In genomic region chr9:121298065-121298398, GRCm38 (mm10) we compare ENCODE assay signal across 8 mouse cellular contexts. TPM values are rescaled to one million over a fixed set of nuclear protein-coding genes. Genes with fewer than 3 reads are reported as not detected.
DNase-seq lines count a peak whose midpoint lies in the region; ATAC-seq and TF ChIP-seq lines count a peak whose summit lies in the region.

No protein-coding gene starts in this region.

- peak overlapping the region; percentile 42 for H3K27ac ChIP-seq in lung, embryonic 14.5 days (ENCODE audit: low read depth)
- H3K27ac ChIP-seq in embryonic facial prominence, embryonic 15.5 days (replicated peaks) = peak overlapping the region; percentile 55; the same call in 1 of the 2 replicates
- peak overlapping the region; percentile 77 for H3K27ac ChIP-seq in kidney, postnatal 0 days
- H3K27ac ChIP-seq in midbrain, embryonic 15.5 days = peak overlapping the region; percentile 75; the same call in 1 of the 2 replicates

- peak overlapping the region; percentile 93 for H3K4me2 ChIP-seq in lung, embryonic 14.5 days
- peak overlapping the region; percentile 97 for H3K4me2 ChIP-seq in embryonic facial prominence, embryonic 15.5 days (replicated peaks)
- peak overlapping the region; percentile 88 for H3K4me2 ChIP-seq in kidney, postnatal 0 days (ENCODE audit: low read length)
- peak overlapping the region; percentile 95 for H3K4me2 ChIP-seq in midbrain, embryonic 15.5 days

- TF ChIP-seq CTCF in lung, embryonic 14.5 days (IDR thresholded peaks at IDR 0.05; ENCODE audit: low read depth) = no peak
- no peak for TF ChIP-seq CTCF in kidney, postnatal 0 days (IDR thresholded peaks at IDR 0.05; ENCODE audit: low read depth)

- H3K27me3 ChIP-seq in lung, embryonic 14.5 days (ENCODE audit: insufficient read depth, low read length) = no peaks in the 10 kb centered on the region
- 0 out of 2 replicates have a peak, but pooled peaks cover 4% of the 10 kb centered on the region for H3K27me3 ChIP-seq in embryonic facial prominence, embryonic 15.5 days
- no peaks in the 10 kb centered on the region for H3K27me3 ChIP-seq in kidney, postnatal 0 days (ENCODE audit: insufficient read depth, low read length)
- H3K27me3 ChIP-seq in midbrain, embryonic 15.5 days (replicated peaks) = no peaks in the 10 kb centered on the region

- peak overlapping the region; percentile 83 for H3K4me3 ChIP-seq in lung, embryonic 14.5 days (ENCODE audit: low read depth, low read length)
- H3K4me3 ChIP-seq in embryonic facial prominence, embryonic 15.5 days (replicated peaks) = peak overlapping the region; percentile 86
- H3K4me3 ChIP-seq in kidney, postnatal 0 days (replicated peaks; ENCODE audit: low read depth, low read length) = peak overlapping the region; percentile 83
- H3K4me3 ChIP-seq in midbrain, embryonic 15.5 days = peak overlapping the region; percentile 88

- 2% methylated on average over 7 of the region's 7 CpGs for WGBS in lung, embryonic 14.5 days
- 3% methylated on average over 7 of the region's 7 CpGs for WGBS in embryonic facial prominence, embryonic 15.5 days
- 0% methylated on average over 7 of the region's 7 CpGs for WGBS in kidney, postnatal 0 days
- 2% methylated on average over 7 of the region's 7 CpGs for WGBS in midbrain, embryonic 15.5 days

- no peaks in the 10 kb centered on the region for H3K36me3 ChIP-seq in lung, embryonic 14.5 days (ENCODE audit: insufficient read depth)
- H3K36me3 ChIP-seq in embryonic facial prominence, embryonic 15.5 days = no peaks in the 10 kb centered on the region
- no peaks in the 10 kb centered on the region for H3K36me3 ChIP-seq in kidney, postnatal 0 days (ENCODE audit: insufficient read depth, low read length)
- no peaks in the 10 kb centered on the region for H3K36me3 ChIP-seq in midbrain, embryonic 15.5 days (replicated peaks)

- peaks cover 16% of the 10 kb centered on the region for H3K4me1 ChIP-seq in lung, embryonic 14.5 days (ENCODE audit: insufficient read depth)
- H3K4me1 ChIP-seq in embryonic facial prominence, embryonic 15.5 days = peaks cover 42% of the 10 kb centered on the region
- peaks cover 25% of the 10 kb centered on the region for H3K4me1 ChIP-seq in kidney, postnatal 0 days (replicated peaks; ENCODE audit: insufficient read depth, low read length)
- peaks cover 40% of the 10 kb centered on the region for H3K4me1 ChIP-seq in midbrain, embryonic 15.5 days

- ATAC-seq in lung, embryonic 14.5 days (ENCODE audit: insufficient read depth) = no peak
- no peak for ATAC-seq in embryonic facial prominence, embryonic 15.5 days (ENCODE audit: insufficient number of reproducible peaks, low FRiP score, low TSS enrichment, low read depth)
- ATAC-seq in kidney, postnatal 0 days (replicated peaks; ENCODE audit: low FRiP score, low read depth) = no peak
- ATAC-seq in midbrain, embryonic 15.5 days (replicated peaks) = no peak
- no peak for ATAC-seq in activated CD4-positive, CD25-positive, alpha-beta regulatory T cell, adult 4 months

- peak overlapping the region; percentile 89 for H3K9ac ChIP-seq in lung, embryonic 14.5 days
- H3K9ac ChIP-seq in embryonic facial prominence, embryonic 15.5 days = peak overlapping the region; percentile 85
- peak overlapping the region; percentile 97 for H3K9ac ChIP-seq in kidney, postnatal 0 days (ENCODE audit: low read depth, low read length)
- peak overlapping the region; percentile 85 for H3K9ac ChIP-seq in midbrain, embryonic 15.5 days

- DNase-seq in lung, embryonic 14.5 days = peak; percentile 48
- DNase-seq in lung, adult 18-20 months = no peak
- DNase-seq in kidney, postnatal 0 days (ENCODE audit: low spot score) = peak; percentile 63
- no peak for DNase-seq in cerebellum, postnatal 10 days
- DNase-seq in urinary bladder, adult 2 months (ENCODE audit: low spot score) = no peak

- no peaks in the 10 kb centered on the region for H3K9me3 ChIP-seq in lung, embryonic 14.5 days (ENCODE audit: low read depth, low read length)
- H3K9me3 ChIP-seq in embryonic facial prominence, embryonic 15.5 days (replicated peaks) = no peaks in the 10 kb centered on the region
- no peaks in the 10 kb centered on the region for H3K9me3 ChIP-seq in kidney, postnatal 0 days (replicated peaks; ENCODE audit: low read length)
- H3K9me3 ChIP-seq in midbrain, embryonic 15.5 days = no peaks in the 10 kb centered on the region

RNA-seq across cellular contexts. Expression of gene Trak1, which starts 0.7 kb away (rescaled TPM):
- polyA plus RNA-seq in lung, embryonic 14.5 days (2014; fragmentation: Nextera tagmentation; extraction: Ambion mirVana) = 20.8 and 20.9 TPM in 2 replicates
- 28.4 and 28.9 TPM in 2 replicates for polyA plus RNA-seq in embryonic facial prominence, embryonic 15.5 days (2015; fragmentation: Nextera tagmentation; extraction: Ambion mirVana)
- polyA plus RNA-seq in kidney, postnatal 0 days (2015; fragmentation: Nextera tagmentation; extraction: Ambion mirVana) = 11.6 and 13.0 TPM in 2 replicates
- 60.7 and 61.2 TPM in 2 replicates for polyA plus RNA-seq in midbrain, embryonic 15.5 days (2015; fragmentation: Nextera tagmentation; extraction: Ambion mirVana)
- 35.9 and 51.4 TPM in 2 replicates for polyA plus RNA-seq in urinary bladder, adult 2 months (2012; rRNA removed)
- polyA plus RNA-seq in activated CD4-positive, CD25-positive, alpha-beta regulatory T cell, adult 4 months (2017; shearing (Covaris generic)) = 10 to 100 TPM in 1 of 2 experiments, 1 to 10 TPM in 1; 9.4 to 11.2 TPM

RNA-seq across cellular contexts. Expression of gene Ulk4, which starts 21.0 kb away (rescaled TPM):
- 123 and 125 TPM in 2 replicates for polyA plus RNA-seq in lung, embryonic 14.5 days (2014; fragmentation: Nextera tagmentation; extraction: Ambion mirVana)
- 143 and 159 TPM in 2 replicates for polyA plus RNA-seq in embryonic facial prominence, embryonic 15.5 days (2015; fragmentation: Nextera tagmentation; extraction: Ambion mirVana)
- polyA plus RNA-seq in kidney, postnatal 0 days (2015; fragmentation: Nextera tagmentation; extraction: Ambion mirVana) = 135 and 136 TPM in 2 replicates
- polyA plus RNA-seq in midbrain, embryonic 15.5 days (2015; fragmentation: Nextera tagmentation; extraction: Ambion mirVana) = 84.7 and 92.9 TPM in 2 replicates
- 2.4 and 2.9 TPM in 2 replicates for polyA plus RNA-seq in urinary bladder, adult 2 months (2012; rRNA removed)
- polyA plus RNA-seq in activated CD4-positive, CD25-positive, alpha-beta regulatory T cell, adult 4 months (2017; shearing (Covaris generic)) = 1 to 10 TPM in 1 of 2 experiments, under 1 TPM in 1; 0.25 to 2.8 TPM

Comparison
In these comparisons a context has a peak if more than half of its experiments do, and no peak if none do; other contexts are left out.
1. DNase-seq: peak in lung, embryonic 14.5 days (single experiment) and kidney, postnatal 0 days (single experiment); none in lung, adult 18-20 months (0 of 2), cerebellum, postnatal 10 days (0 of 2) and urinary bladder, adult 2 months (single experiment).
2. RNA of gene Ulk4, which starts 21.0 kb away (polyA plus RNA-seq): 143 to 159 TPM in embryonic facial prominence, embryonic 15.5 days, 135 to 136 TPM in kidney, postnatal 0 days, 123 to 125 TPM in lung, embryonic 14.5 days and 84.7 to 92.9 TPM in midbrain, embryonic 15.5 days; 0.25 to 2.8 TPM in activated CD4-positive, CD25-positive, alpha-beta regulatory T cell, adult 4 months and 2.4 to 2.9 TPM in urinary bladder, adult 2 months; every median in the first group is over 10 times any median in the second.
3. Peak in every context shown above with its lines, with median percentiles within 50 percentile points of each other: H3K27ac ChIP-seq, H3K4me2 ChIP-seq, H3K4me3 ChIP-seq and H3K9ac ChIP-seq.